ENCODE assay signal across 18 mouse cellular contexts in genomic region chr5:144940904-144941303, GRCm38 (mm10). TPM values are rescaled to one million over a fixed set of nuclear protein-coding genes. Genes with fewer than 3 reads are reported as not detected.
A peak's percentile ranks its signal among the peaks of the same experiment; 100 is the strongest.
DNase-seq lines count a peak whose midpoint lies in the region; ATAC-seq and TF ChIP-seq lines count a peak whose summit lies in the region.
"Had no signal": no experiment of that assay in that cellular context is flagged by ENCODE, and none has a peak within 500 bp of the region (broad histone marks: within the 10 kb centered on the region; RNA-seq: fewer than 3 reads in every experiment).

No protein-coding gene starts in this region.

- WGBS in embryonic facial prominence, embryonic 14.5 days: 72% methylated on average over 3 of the region's 3 CpGs
- 77% methylated on average over 3 of the region's 3 CpGs for WGBS in limb, embryonic 14.5 days

- H3K9me3 ChIP-seq in embryonic facial prominence, embryonic 14.5 days (ENCODE audit: control insufficient read depth, low read length): no peaks in the 10 kb centered on the region
- no peaks in the 10 kb centered on the region for H3K9me3 ChIP-seq in limb, embryonic 14.5 days (ENCODE audit: control insufficient read depth, low read length)
- H3K9me3 ChIP-seq: embryonic facial prominence, embryonic 13.5 days; liver, embryonic 13.5 days had no signal

- H3K27ac ChIP-seq in layer of hippocampus, adult 2 months: peak overlapping the region; percentile 46; the same call in 1 of the 2 replicates
- H3K27ac ChIP-seq in embryonic facial prominence, embryonic 14.5 days (replicated peaks; ENCODE audit: low read depth, low read length): no peak overlapping the region
- no peak overlapping the region for H3K27ac ChIP-seq in limb, embryonic 14.5 days (replicated peaks; ENCODE audit: low read depth, low read length)
- H3K27ac ChIP-seq: embryonic facial prominence, embryonic 13.5 days; liver, embryonic 13.5 days had no signal

- TF ChIP-seq POLR2A in limb, embryonic 14.5 days (IDR thresholded peaks at IDR 0.05; ENCODE audit: borderline replicate concordance, extremely low read depth, insufficient read depth, insufficient read length): no peak

- peak; percentile 60 for ATAC-seq in embryonic facial prominence, embryonic 14.5 days (ENCODE audit: low read depth)
- peak; percentile 48; the same call in 1 of the 2 replicates for ATAC-seq in limb, embryonic 14.5 days (ENCODE audit: low FRiP score, low read depth)
- ATAC-seq: lung, postnatal 0 days had no signal

- H3K4me3 ChIP-seq in layer of hippocampus, adult 2 months: no peak overlapping the region
- H3K4me3 ChIP-seq in embryonic facial prominence, embryonic 14.5 days (ENCODE audit: low read depth, low read length): no peak overlapping the region
- H3K4me3 ChIP-seq in limb, embryonic 14.5 days (replicated peaks; ENCODE audit: low read length): no peak overlapping the region
- H3K4me3 ChIP-seq: embryonic facial prominence, embryonic 13.5 days; liver, embryonic 13.5 days had no signal

- no peak for DNase-seq in layer of hippocampus, adult 2 months (ENCODE audit: low spot score in 2 of 2)
- no peak for DNase-seq in layer of hippocampus, postnatal 25 days (ENCODE audit: extremely low spot score in 1 of 2, low spot score in 1 of 2)
- DNase-seq in brain, adult 2 months (ENCODE audit: low read depth, low spot score): peak; percentile 37
- no peak for DNase-seq in embryonic facial prominence, embryonic 14.5 days (ENCODE audit: low spot score)
- DNase-seq in limb, embryonic 14.5 days (ENCODE audit: low spot score): no peak
- no peak for DNase-seq in yolk sac, embryonic 10.5 days (ENCODE audit: low spot score)
- DNase-seq in kidney, adult 18-20 months: no peak
- DNase-seq: cerebellum, adult 11 months; cerebellum, postnatal 25 days; gastrocnemius, postnatal 14 days; kidney, postnatal 10 days; layer of hippocampus, adult 9-11 months; liver, embryonic 13.5 days; right cerebral cortex, adult 18-20 months; spleen, adult 18-20 months; thymus, postnatal 4 days had no signal

- no peaks in the 10 kb centered on the region for H3K36me3 ChIP-seq in embryonic facial prominence, embryonic 14.5 days (ENCODE audit: control insufficient read depth, insufficient read depth, low read length)
- H3K36me3 ChIP-seq in limb, embryonic 14.5 days (ENCODE audit: control insufficient read depth, insufficient read depth, low read length): no peaks in the 10 kb centered on the region
- H3K36me3 ChIP-seq: embryonic facial prominence, embryonic 13.5 days; liver, embryonic 13.5 days had no signal

- H3K27me3 ChIP-seq in embryonic facial prominence, embryonic 14.5 days (replicated peaks; ENCODE audit: control insufficient read depth, insufficient read depth, low read length): no peaks in the 10 kb centered on the region
- H3K27me3 ChIP-seq in limb, embryonic 14.5 days (ENCODE audit: control insufficient read depth, insufficient read depth, low read length): no peaks in the 10 kb centered on the region
- H3K27me3 ChIP-seq: embryonic facial prominence, embryonic 13.5 days; liver, embryonic 13.5 days had no signal

- H3K4me2 ChIP-seq in embryonic facial prominence, embryonic 14.5 days (ENCODE audit: low read depth, low read length): no peak overlapping the region
- H3K4me2 ChIP-seq in limb, embryonic 14.5 days (replicated peaks; ENCODE audit: low read depth, low read length, severe bottlenecking): no peak overlapping the region
- H3K4me2 ChIP-seq: embryonic facial prominence, embryonic 13.5 days; liver, embryonic 13.5 days had no signal

- TF ChIP-seq CTCF in layer of hippocampus, adult 2 months (conservative IDR thresholded peaks at IDR 0.05): no peak

- peaks cover 7% of the 10 kb centered on the region; the same call in 1 of the 2 replicates for H3K4me1 ChIP-seq in embryonic facial prominence, embryonic 14.5 days (ENCODE audit: control insufficient read depth, insufficient read depth, low read length)
- 0 out of 2 replicates have a peak, but pooled peaks cover 4% of the 10 kb centered on the region for H3K4me1 ChIP-seq in limb, embryonic 14.5 days (ENCODE audit: control insufficient read depth, insufficient read depth, low read length)
- H3K4me1 ChIP-seq: liver, embryonic 13.5 days had no signal

- no peak overlapping the region for H3K9ac ChIP-seq in embryonic facial prominence, embryonic 14.5 days (ENCODE audit: low read depth, low read length)
- H3K9ac ChIP-seq in limb, embryonic 14.5 days (ENCODE audit: low read depth, low read length, severe bottlenecking): no peak overlapping the region
- H3K9ac ChIP-seq: embryonic facial prominence, embryonic 13.5 days; liver, embryonic 13.5 days had no signal

RNA-seq across cellular contexts. Expression of gene Smurf1, which starts 24.7 kb away (rescaled TPM):
- 10 to 100 TPM; 29.2 to 30.5 TPM for total RNA-seq in layer of hippocampus, adult 2 months (2021)
- total RNA-seq in layer of hippocampus, postnatal 25 days (2021): 10 to 100 TPM; 30.1 to 34.3 TPM
- 19.9 and 21.1 TPM in 2 replicates for polyA plus RNA-seq in embryonic facial prominence, embryonic 14.5 days (2014; fragmentation: Nextera tagmentation; extraction: Ambion mirVana)
- 28.3 and 33.7 TPM in 2 replicates for polyA plus RNA-seq in limb, embryonic 14.5 days (2012; rRNA removed)
- 24.7 and 25.8 TPM in 2 replicates for polyA plus RNA-seq in limb, embryonic 14.5 days (2014; fragmentation: Nextera tagmentation; extraction: Ambion mirVana)
